Mouse (Mus musculus): ENCODE results near the gene Rnf187. TPM values are rescaled to one million over a fixed set of nuclear protein-coding genes. Genes with fewer than 3 reads are reported as not detected.

Rnf187 gene
- 35.2 and 45.4 TPM in 2 replicates for total RNA-seq (2023)

DNA sequence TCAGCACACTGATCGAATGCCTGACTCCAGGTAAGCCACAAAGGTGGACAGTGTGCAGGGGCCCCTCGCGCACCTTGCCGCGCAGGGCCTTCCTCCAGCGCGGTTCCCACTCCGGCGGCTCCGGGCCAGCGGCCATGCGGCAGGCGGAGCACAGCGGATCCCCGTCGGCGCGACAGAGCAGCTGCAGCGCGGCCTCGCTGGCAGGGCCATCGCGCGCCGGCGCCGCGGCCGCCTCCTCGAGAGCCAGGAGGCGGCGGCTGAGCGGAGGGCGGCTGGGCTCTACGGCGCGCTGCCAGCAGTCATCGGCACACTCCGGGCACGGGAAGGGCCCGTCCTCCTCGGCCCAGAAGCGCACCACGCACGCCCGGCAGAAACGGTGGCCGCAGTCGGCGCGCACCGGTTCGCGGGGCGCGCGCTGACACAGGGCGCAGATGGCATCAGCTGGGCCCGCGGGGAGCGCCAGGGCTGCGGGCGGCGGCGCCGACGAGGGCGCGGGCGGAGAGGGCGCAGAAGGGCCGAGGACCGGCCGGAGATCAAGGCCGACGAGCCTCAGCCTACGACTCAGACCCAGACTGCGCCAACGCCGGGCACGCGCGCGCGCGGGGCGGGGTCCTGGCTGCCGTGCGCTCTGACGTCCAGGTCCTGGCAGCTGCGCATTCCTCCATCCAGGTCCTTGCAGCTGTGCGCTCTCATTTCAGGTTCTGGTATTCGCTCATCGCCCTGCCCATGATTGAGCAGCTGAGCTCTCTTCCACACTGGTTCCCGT, at the start of gene Rnf187:
Rnf187 (minus strand) TSS at position 595 of the 766 bp plus-strand sequence.

DNA sequence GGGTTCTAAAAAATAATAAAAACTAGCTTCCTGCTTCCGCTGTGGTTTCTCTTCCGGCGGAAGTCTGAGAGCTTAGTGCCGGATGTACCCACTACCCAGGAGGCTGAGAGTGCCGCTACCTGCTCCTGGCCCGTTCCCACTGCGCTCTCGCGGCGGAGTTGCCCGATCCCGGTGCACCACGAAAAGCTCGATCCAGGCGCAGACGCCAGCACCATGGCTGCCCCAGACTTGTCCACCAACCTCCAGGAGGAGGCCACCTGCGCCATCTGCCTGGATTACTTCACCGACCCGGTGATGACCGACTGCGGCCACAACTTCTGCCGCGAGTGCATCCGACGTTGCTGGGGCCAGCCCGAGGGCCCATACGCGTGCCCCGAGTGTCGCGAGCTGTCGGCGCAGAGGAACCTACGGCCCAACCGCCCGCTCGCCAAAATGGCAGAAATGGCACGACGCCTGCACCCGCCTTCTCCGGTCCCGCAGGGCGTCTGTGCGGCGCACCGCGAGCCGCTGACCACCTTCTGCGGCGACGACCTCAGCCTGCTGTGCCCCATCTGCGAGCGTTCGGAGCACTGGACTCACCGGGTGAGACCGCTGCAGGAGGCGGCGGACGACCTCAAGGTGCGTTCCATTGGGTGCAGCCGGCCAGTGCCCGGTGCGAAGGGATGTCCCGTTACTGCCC, 39.5 kb upstream of the Rnf187 start, which contains the start of gene Trim11:
Trim11 (plus strand) TSS at position 67 of the 679 bp plus-strand sequence.

DNA sequence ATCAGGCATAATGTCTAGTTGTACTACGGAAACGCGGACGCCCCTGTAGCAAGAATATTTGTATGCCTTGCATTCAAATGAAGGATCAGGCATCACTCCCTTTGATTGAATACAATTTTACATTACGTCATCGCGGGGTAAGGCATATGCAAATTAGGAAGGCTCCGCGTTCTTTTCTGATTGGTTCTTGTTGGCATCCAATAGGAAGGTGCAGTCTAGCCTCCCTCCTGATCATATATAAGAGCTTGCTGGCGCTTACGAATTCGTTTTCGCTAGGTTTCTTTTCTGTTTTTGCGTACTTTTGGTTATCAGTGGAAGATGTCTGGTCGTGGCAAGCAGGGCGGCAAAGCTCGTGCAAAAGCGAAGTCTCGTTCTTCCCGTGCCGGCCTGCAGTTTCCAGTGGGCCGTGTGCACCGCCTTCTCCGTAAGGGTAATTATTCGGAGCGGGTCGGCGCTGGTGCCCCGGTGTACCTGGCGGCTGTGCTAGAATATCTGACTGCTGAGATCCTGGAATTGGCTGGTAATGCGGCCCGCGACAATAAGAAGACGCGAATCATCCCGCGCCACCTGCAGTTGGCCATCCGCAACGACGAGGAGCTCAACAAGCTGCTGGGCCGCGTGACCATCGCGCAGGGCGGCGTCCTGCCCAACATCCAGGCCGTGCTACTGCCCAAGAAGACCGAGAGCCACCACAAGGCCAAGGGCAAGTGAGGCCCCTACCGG, 15.9 kb upstream of the Rnf187 start, which contains the start of the genes Hist3h2a and Trim17:
Hist3h2a (plus strand) TSS at position 266 of the 723 bp plus-strand sequence.
Trim17 (plus strand) TSS at position 266 of the 723 bp plus-strand sequence.

DNA sequence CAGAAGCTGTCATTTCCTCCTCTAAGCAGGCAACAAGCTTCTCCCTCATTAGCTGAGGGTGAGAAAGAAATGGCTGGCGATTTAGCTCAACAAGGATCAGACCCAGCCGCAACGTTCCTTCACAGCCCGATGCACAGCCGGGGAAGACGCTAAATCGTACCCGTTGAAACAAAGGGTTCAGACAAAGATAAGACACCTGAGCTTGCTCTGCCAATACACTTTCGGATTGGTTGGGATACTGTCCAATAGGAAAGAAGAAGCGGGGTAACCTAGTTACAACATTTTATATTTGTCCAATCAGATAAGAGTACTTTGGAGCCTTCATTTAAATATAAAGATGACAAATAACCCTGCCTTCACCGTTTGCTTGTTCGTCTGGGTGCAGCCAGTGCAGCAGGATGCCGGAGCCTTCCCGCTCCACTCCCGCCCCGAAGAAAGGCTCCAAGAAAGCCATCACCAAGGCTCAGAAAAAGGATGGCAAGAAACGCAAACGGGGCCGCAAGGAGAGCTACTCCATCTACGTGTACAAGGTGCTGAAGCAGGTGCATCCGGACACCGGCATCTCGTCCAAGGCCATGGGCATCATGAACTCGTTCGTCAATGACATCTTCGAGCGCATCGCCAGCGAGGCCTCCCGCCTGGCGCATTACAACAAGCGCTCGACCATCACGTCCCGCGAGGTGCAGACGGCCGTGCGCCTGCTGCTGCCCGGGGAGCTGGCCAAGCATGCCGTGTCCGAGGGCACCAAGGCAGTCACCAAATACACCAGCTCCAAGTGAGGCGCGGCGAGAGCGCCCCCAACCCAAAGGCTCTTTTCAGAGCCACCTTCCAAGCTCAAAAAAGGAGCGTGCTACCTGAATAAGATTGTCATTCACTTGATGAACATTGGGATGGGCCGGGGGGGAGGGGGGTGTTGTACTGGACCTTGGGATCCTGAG, 10.1 kb upstream of the Rnf187 start, which contains the start of gene Hist3h2ba:
Hist3h2ba (plus strand) TSS at position 379 of the 938 bp plus-strand sequence.

DNA sequence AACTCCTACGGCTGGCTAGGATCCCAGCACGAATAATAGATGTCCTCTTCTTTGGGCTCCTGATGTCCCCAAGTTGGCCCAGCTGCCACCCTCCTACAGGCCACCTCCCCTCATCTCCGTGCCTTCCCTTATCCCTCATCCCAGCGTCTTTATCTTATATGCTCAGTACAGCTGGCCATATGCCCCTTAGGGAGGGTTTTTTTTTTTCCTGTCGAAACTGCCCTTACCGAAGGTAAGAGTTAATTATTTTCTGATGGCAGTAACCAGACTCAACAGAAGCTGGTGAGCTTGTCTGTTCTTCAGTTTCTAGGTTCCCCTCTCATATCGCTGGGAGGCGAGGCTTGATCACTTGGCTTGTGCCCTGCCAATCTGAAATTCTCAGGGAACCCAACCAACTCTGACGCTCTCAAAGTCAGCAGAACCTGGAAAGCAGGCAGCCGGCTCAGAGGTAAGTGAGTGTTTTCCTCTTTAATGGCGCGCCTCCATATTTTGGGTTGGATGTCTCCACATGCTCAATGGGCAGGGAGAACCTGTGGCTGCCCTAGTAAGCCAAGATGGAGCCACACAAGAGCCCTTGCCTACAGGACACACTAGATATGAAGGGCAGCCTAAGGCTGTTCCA, 20.9 kb downstream of the Rnf187 start, which contains the start of gene Btnl10:
Btnl10 (plus strand) TSS at position 164 of the 622 bp plus-strand sequence.

DNA sequence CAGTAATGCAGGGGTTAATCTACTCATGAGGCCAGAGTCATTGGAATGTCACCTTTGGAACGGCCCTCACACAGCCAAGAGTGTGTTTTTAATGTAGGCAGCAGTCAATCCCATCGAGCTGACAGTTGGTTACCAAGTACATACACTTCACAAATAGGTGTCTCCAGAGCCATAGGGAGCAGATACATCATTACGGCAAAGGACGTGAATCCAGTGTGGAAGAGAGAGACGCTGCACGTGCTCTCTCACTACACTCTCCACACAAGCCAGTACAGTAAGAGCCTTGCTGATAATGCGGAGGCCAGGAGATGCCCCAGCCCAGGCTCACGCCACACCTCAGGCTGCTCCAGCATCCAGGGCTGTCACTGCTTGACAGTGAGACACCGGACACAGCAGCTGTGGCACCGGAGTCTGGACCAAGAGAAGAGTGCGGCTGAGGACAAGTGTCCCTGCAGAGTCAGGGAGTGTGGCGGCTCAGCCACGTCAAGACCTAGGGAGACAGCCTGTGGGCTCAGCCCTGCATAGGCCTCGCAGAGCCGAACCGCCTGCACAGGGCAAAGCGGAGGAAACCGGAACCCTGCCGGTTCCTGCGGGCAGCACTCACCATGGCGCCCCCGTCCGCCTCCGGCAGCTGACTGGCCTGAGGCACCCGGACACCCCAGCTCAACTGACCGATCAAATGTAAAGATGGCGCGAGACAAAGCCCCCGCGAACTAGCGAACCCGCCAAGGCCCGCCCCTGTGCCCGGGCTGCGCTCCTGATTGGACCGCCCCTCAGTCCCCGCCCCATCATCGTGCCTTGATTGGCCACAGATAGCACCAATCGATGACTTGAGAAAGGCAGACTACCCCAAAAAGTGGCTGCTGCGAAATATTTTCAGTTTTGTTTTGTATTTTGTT, 35.0 kb downstream of the Rnf187 start, which contains the start of gene Zfp39:
Zfp39 (minus strand) TSS at position 715 of the 899 bp plus-strand sequence.

Other genes starting within 250 kb of the Rnf187 start
- not detected in 2 replicates for gene Olfr319, start 239.8 kb downstream of the Rnf187 start, total RNA-seq (2023)
- 0.13 and 0.25 TPM in 2 replicates for gene Olfr318, start 214.9 kb downstream of the Rnf187 start, total RNA-seq (2023)
- not detected in 2 replicates for gene Olfr317, start 199.7 kb downstream of the Rnf187 start, total RNA-seq (2023)
- not detected in 2 replicates for gene Olfr316, start 186.2 kb downstream of the Rnf187 start, total RNA-seq (2023)
- not detected in 2 replicates for gene Olfr315, start 165.7 kb downstream of the Rnf187 start, total RNA-seq (2023)
- gene Olfr314, start 156.0 kb downstream of the Rnf187 start, total RNA-seq (2023) = not detected in 2 replicates
- gene Fam183b, start 137.0 kb downstream of the Rnf187 start, total RNA-seq (2023) = not detected in 2 replicates
- not detected in 2 replicates for gene Olfr313, start 123.9 kb downstream of the Rnf187 start, total RNA-seq (2023)
- gene Olfr312, start 109.7 kb downstream of the Rnf187 start, total RNA-seq (2023) = not detected in 2 replicates
- not detected in 2 replicates for gene Olfr311, start 99.7 kb downstream of the Rnf187 start, total RNA-seq (2023)
- gene Gm12258, start 91.8 kb downstream of the Rnf187 start, total RNA-seq (2023) = 0.52 and 1.7 TPM in 2 replicates
- gene 2810021J22Rik, start 71.7 kb downstream of the Rnf187 start, total RNA-seq (2023) = 3.0 and 3.5 TPM in 2 replicates
- gene Zfp39, start 34.7 kb downstream of the Rnf187 start, total RNA-seq (2023) = 3.9 and 4.2 TPM in 2 replicates
- 0.63 and 1.7 TPM in 2 replicates for gene Btnl10, start 21.0 kb downstream of the Rnf187 start, total RNA-seq (2023)
- 6.9 and 10.3 TPM in 2 replicates for gene Hist3h2ba, start 10.0 kb upstream of the Rnf187 start, total RNA-seq (2023)
- 26.3 and 37.6 TPM in 2 replicates for gene Hist3h2a, start 15.8 kb upstream of the Rnf187 start, total RNA-seq (2023)
- 0.14 TPM in 1 of 2 replicates, not detected in the other for gene Trim17, start 15.8 kb upstream of the Rnf187 start, total RNA-seq (2023)
- gene Trim11, start 39.2 kb upstream of the Rnf187 start, total RNA-seq (2023) = 56.4 and 85.0 TPM in 2 replicates
- not detected in 2 replicates for gene Obscn, start 197.5 kb upstream of the Rnf187 start, total RNA-seq (2023)
- gene Iba57, start 224.8 kb upstream of the Rnf187 start, total RNA-seq (2023) = 2.1 and 4.1 TPM in 2 replicates
- gene Gjc2, start 244.3 kb upstream of the Rnf187 start, total RNA-seq (2023) = 0.18 TPM in 1 of 2 replicates, not detected in the other